34 mouse cellular contexts compared by ENCODE assay signal in genomic region chr2:104465639-104466430, GRCm38 (mm10). TPM values are rescaled to one million over a fixed set of nuclear protein-coding genes. Genes with fewer than 3 reads are reported as not detected.
A peak's percentile ranks its signal among the peaks of the same experiment; 100 is the strongest.
DNase-seq lines count a peak whose midpoint lies in the region; ATAC-seq and TF ChIP-seq lines count a peak whose summit lies in the region.
"Had no signal": no experiment of that assay in that cellular context is flagged by ENCODE, and none has a peak within 500 bp of the region (broad histone marks: within the 10 kb centered on the region; RNA-seq: fewer than 3 reads in every experiment).

No protein-coding gene starts in this region.

- H3K9ac ChIP-seq in heart, embryonic 12.5 days, result peak overlapping the region; percentile 21
- no peak overlapping the region for H3K9ac ChIP-seq in intestine, embryonic 15.5 days
- no peak overlapping the region for H3K9ac ChIP-seq in intestine, embryonic 16.5 days (ENCODE audit: low read depth, low read length)
- no peak overlapping the region for H3K9ac ChIP-seq in forebrain, postnatal 0 days
- H3K9ac ChIP-seq: embryonic facial prominence, embryonic 13.5 days; limb, embryonic 13.5 days; neural tube, embryonic 13.5 days had no signal

- no peak for DNase-seq in gastrocnemius, adult 2 months
- no peak for DNase-seq in gastrocnemius, postnatal 25 days
- no peak for DNase-seq in heart, adult 18-20 months
- no peak for DNase-seq in forebrain, postnatal 0 days
- DNase-seq: adrenal gland, adult 2 months; adrenal gland, postnatal 36 days; cerebellum, adult 18-20 months; cerebellum, postnatal 10 days; gastrocnemius, postnatal 14 days; kidney, adult 8-10 months; kidney, postnatal 4 days; lung, adult 18-20 months; lung, postnatal 4 days; right cerebral cortex, postnatal 4 days; thymus, adult 18-20 months; thymus, postnatal 25 days had no signal

- no peak for TF ChIP-seq CTCF in gastrocnemius, adult 2 months (IDR thresholded peaks at IDR 0.05)
- TF ChIP-seq CTCF in forebrain, postnatal 0 days (IDR thresholded peaks at IDR 0.05; ENCODE audit: low read depth), result no peak

- no peak for ATAC-seq in heart, embryonic 12.5 days (ENCODE audit: insufficient number of reproducible peaks, low FRiP score)
- 0 out of 2 replicates have a peak, but pooled peaks have one; percentile 32 for ATAC-seq in intestine, embryonic 15.5 days
- no peak for ATAC-seq in intestine, embryonic 16.5 days
- ATAC-seq in megakaryocyte progenitor cell, adult 5-6 weeks (replicated peaks; ENCODE audit: poor library complexity), result peak; percentile 64
- ATAC-seq in forebrain, postnatal 0 days, result no peak
- ATAC-seq: activated CD4-positive, CD25-positive, alpha-beta regulatory T cell, adult 4 months; forebrain, embryonic 16.5 days; hindbrain, embryonic 16.5 days; lung, postnatal 0 days had no signal

- peak overlapping the region; percentile 58 for H3K4me3 ChIP-seq in gastrocnemius, adult 2 months
- H3K4me3 ChIP-seq in heart, embryonic 12.5 days, result no peak overlapping the region
- no peak overlapping the region for H3K4me3 ChIP-seq in intestine, embryonic 15.5 days (replicated peaks)
- no peak overlapping the region for H3K4me3 ChIP-seq in intestine, embryonic 16.5 days (ENCODE audit: low read length)
- no peak overlapping the region for H3K4me3 ChIP-seq in forebrain, postnatal 0 days (ENCODE audit: low read depth, low read length)
- H3K4me3 ChIP-seq: embryonic facial prominence, embryonic 13.5 days; forebrain, embryonic 10.5 days; limb, embryonic 13.5 days; neural tube, embryonic 13.5 days had no signal

- peak overlapping the region; percentile 94 for H3K27ac ChIP-seq in gastrocnemius, adult 2 months
- H3K27ac ChIP-seq in heart, embryonic 12.5 days (ENCODE audit: poor library complexity, severe bottlenecking), result peak overlapping the region; percentile 100
- no peak overlapping the region for H3K27ac ChIP-seq in intestine, embryonic 15.5 days
- no peak overlapping the region for H3K27ac ChIP-seq in intestine, embryonic 16.5 days (ENCODE audit: low read length)
- H3K27ac ChIP-seq in forebrain, postnatal 0 days (ENCODE audit: low read depth, low read length), result no peak overlapping the region
- H3K27ac ChIP-seq: embryonic facial prominence, embryonic 13.5 days; forebrain, embryonic 10.5 days; kidney, postnatal 0 days; limb, embryonic 13.5 days; neural tube, embryonic 13.5 days; stomach, postnatal 0 days had no signal

- intact Hi-C loops in gastrocnemius, adult 2 months (cut with DNase I), result no loop called here

- peaks cover 33% of the 10 kb centered on the region for H3K4me1 ChIP-seq in heart, embryonic 12.5 days (replicated peaks)
- H3K4me1 ChIP-seq in intestine, embryonic 15.5 days (replicated peaks), result 0 out of 2 replicates have a peak, but pooled peaks cover 5% of the 10 kb centered on the region
- peaks cover 9% of the 10 kb centered on the region for H3K4me1 ChIP-seq in intestine, embryonic 16.5 days (ENCODE audit: control insufficient read depth, insufficient read depth, low read length)
- no peaks in the 10 kb centered on the region; the same call in 1 of the 2 replicates for H3K4me1 ChIP-seq in forebrain, postnatal 0 days (ENCODE audit: insufficient read depth)
- H3K4me1 ChIP-seq: forebrain, embryonic 10.5 days had no signal

- H3K27me3 ChIP-seq in heart, embryonic 12.5 days (replicated peaks), result no peaks in the 10 kb centered on the region
- no peaks in the 10 kb centered on the region for H3K27me3 ChIP-seq in intestine, embryonic 15.5 days (replicated peaks)
- no peaks in the 10 kb centered on the region for H3K27me3 ChIP-seq in intestine, embryonic 16.5 days (replicated peaks; ENCODE audit: control insufficient read depth, insufficient read depth, low read length)
- no peaks in the 10 kb centered on the region for H3K27me3 ChIP-seq in forebrain, postnatal 0 days (ENCODE audit: insufficient read depth, low read length)
- H3K27me3 ChIP-seq: CH12.LX; embryonic facial prominence, embryonic 13.5 days; limb, embryonic 13.5 days; neural tube, embryonic 13.5 days had no signal

- H3K4me2 ChIP-seq in heart, embryonic 12.5 days, result peak overlapping the region; percentile 57
- no peak overlapping the region for H3K4me2 ChIP-seq in intestine, embryonic 15.5 days (replicated peaks)
- H3K4me2 ChIP-seq in intestine, embryonic 16.5 days (ENCODE audit: low read depth, low read length), result no peak overlapping the region
- no peak overlapping the region for H3K4me2 ChIP-seq in forebrain, postnatal 0 days (ENCODE audit: low read depth)
- H3K4me2 ChIP-seq: embryonic facial prominence, embryonic 13.5 days; limb, embryonic 13.5 days; liver, embryonic 11.5 days; neural tube, embryonic 13.5 days had no signal

- H3K36me3 ChIP-seq in heart, embryonic 12.5 days, result peaks cover 9% of the 10 kb centered on the region; the same call in 1 of the 2 replicates
- H3K36me3 ChIP-seq in intestine, embryonic 15.5 days, result no peaks in the 10 kb centered on the region
- H3K36me3 ChIP-seq in intestine, embryonic 16.5 days (ENCODE audit: control insufficient read depth, insufficient read depth, low read length), result no peaks in the 10 kb centered on the region
- H3K36me3 ChIP-seq in forebrain, postnatal 0 days (ENCODE audit: insufficient read depth), result 0 out of 2 replicates have a peak, but pooled peaks cover 2% of the 10 kb centered on the region
- H3K36me3 ChIP-seq: neural tube, embryonic 13.5 days had no signal

- WGBS in heart, embryonic 12.5 days, result 87% methylated on average over 8 of the region's 8 CpGs
- WGBS in intestine, embryonic 15.5 days, result 92% methylated on average over 8 of the region's 8 CpGs
- 94% methylated on average over 8 of the region's 8 CpGs for WGBS in intestine, embryonic 16.5 days
- 94% methylated on average over 8 of the region's 8 CpGs for WGBS in forebrain, postnatal 0 days

- no peaks in the 10 kb centered on the region for H3K9me3 ChIP-seq in heart, embryonic 12.5 days (replicated peaks)
- no peaks in the 10 kb centered on the region for H3K9me3 ChIP-seq in intestine, embryonic 15.5 days
- no peaks in the 10 kb centered on the region for H3K9me3 ChIP-seq in intestine, embryonic 16.5 days (ENCODE audit: control insufficient read depth, low read length)
- H3K9me3 ChIP-seq in forebrain, postnatal 0 days (ENCODE audit: low read length), result no peaks in the 10 kb centered on the region
- H3K9me3 ChIP-seq: embryonic facial prominence, embryonic 13.5 days; forebrain, embryonic 10.5 days; limb, embryonic 13.5 days; neural tube, embryonic 13.5 days had no signal

RNA-seq across cellular contexts. Expression of gene Hipk3, which starts 28.4 kb away (rescaled TPM):
- 100 to 1,000 TPM; 228 to 267 TPM for total RNA-seq in gastrocnemius, adult 2 months (2021)
- total RNA-seq in gastrocnemius, postnatal 25 days (2021), result 100 to 1,000 TPM; 158 to 199 TPM
- polyA plus RNA-seq in heart, embryonic 12.5 days (2016; fragmentation: Nextera tagmentation; extraction: Ambion mirVana), result 71.4 and 78.0 TPM in 2 replicates
- total RNA-seq in heart, adult 18-20 months (2021), result 100 to 1,000 TPM; 209 to 220 TPM
- 12.7 and 13.7 TPM in 2 replicates for polyA plus RNA-seq in intestine, embryonic 15.5 days (2015; fragmentation: Nextera tagmentation; extraction: Ambion mirVana)
- polyA plus RNA-seq in intestine, embryonic 16.5 days (2015; fragmentation: Nextera tagmentation; extraction: Ambion mirVana), result 7.6 and 9.7 TPM in 2 replicates
- total RNA-seq in megakaryocyte progenitor cell, adult 5-6 weeks (2015), result 52.1 and 52.7 TPM in 2 replicates
- 36.9 and 40.1 TPM in 2 replicates for total RNA-seq in megakaryocyte progenitor cell, adult 5-6 weeks (2017)
- 36.6 and 40.2 TPM in 2 replicates for total RNA-seq in forebrain, postnatal 0 days (2014; rRNA removed)
- polyA plus RNA-seq in forebrain, postnatal 0 days (2015; fragmentation: Nextera tagmentation; extraction: Ambion mirVana), result 3.2 and 5.0 TPM in 2 replicates

RNA-seq across cellular contexts. Expression of gene D430041D05Rik, which starts 55.0 kb away (rescaled TPM):
- 1 to 10 TPM; 1.3 to 1.9 TPM for total RNA-seq in gastrocnemius, adult 2 months (2021)
- 1 to 10 TPM in 1 of 2 experiments, under 1 TPM in 1; 0.54 to 1.5 TPM for total RNA-seq in gastrocnemius, postnatal 25 days (2021)
- 0.04 and 0.09 TPM in 2 replicates for polyA plus RNA-seq in heart, embryonic 12.5 days (2016; fragmentation: Nextera tagmentation; extraction: Ambion mirVana)
- total RNA-seq in heart, adult 18-20 months (2021), result under 1 TPM; 0.07 to 0.08 TPM
- 0.13 and 0.25 TPM in 2 replicates for polyA plus RNA-seq in intestine, embryonic 15.5 days (2015; fragmentation: Nextera tagmentation; extraction: Ambion mirVana)
- polyA plus RNA-seq in intestine, embryonic 16.5 days (2015; fragmentation: Nextera tagmentation; extraction: Ambion mirVana), result 0.10 and 0.12 TPM in 2 replicates
- not detected in 2 replicates for total RNA-seq in megakaryocyte progenitor cell, adult 5-6 weeks (2015)
- not detected in 2 replicates for total RNA-seq in megakaryocyte progenitor cell, adult 5-6 weeks (2017)
- 51.2 and 58.9 TPM in 2 replicates for total RNA-seq in forebrain, postnatal 0 days (2014; rRNA removed)
- 8.2 and 11.1 TPM in 2 replicates for polyA plus RNA-seq in forebrain, postnatal 0 days (2015; fragmentation: Nextera tagmentation; extraction: Ambion mirVana)
- total RNA-seq: CH12.LX; common myeloid progenitor, adult 5-6 weeks; hematopoietic stem cell, adult 5-6 weeks had no signal

Comparison
In these comparisons a context has a peak if more than half of its experiments do, and no peak if none do; other contexts are left out.
1. ATAC-seq: peak in intestine, embryonic 15.5 days (single experiment) and megakaryocyte progenitor cell, adult 5-6 weeks (single experiment); none in heart, embryonic 12.5 days (single experiment), intestine, embryonic 16.5 days (single experiment) and forebrain, postnatal 0 days (single experiment).
2. H3K27ac ChIP-seq: peak in gastrocnemius, adult 2 months (single experiment) and heart, embryonic 12.5 days (single experiment); none in intestine, embryonic 15.5 days (single experiment), intestine, embryonic 16.5 days (single experiment) and forebrain, postnatal 0 days (single experiment).
3. RNA of gene D430041D05Rik, which starts 55.0 kb away (total RNA-seq): 51.2 to 58.9 TPM in forebrain, postnatal 0 days; 1.3 to 1.9 TPM in gastrocnemius, adult 2 months, 0.54 to 1.5 TPM in gastrocnemius, postnatal 25 days, 0.07 to 0.08 TPM in heart, adult 18-20 months and not detected in megakaryocyte progenitor cell, adult 5-6 weeks; every median in the first group is over 10 times any median in the second.